Mouse (Mus musculus) cerebellum, adult 2 months (tissue): Measurements from ENCODE around the gene Rab29.

ENCODE experiments used
- CTCF ChIP-seq: fragments of 200-500 bp; IDR thresholded peaks from 2 replicates; pipeline ENCODE4 v1.5.1; 2011; ENCODE audit warnings: low read depth, mild to moderate bottlenecking, control low read depth, low read length, moderate library complexity, borderline replicate concordance; ENCODE audit not compliant: insufficient read depth
- POLR2A ChIP-seq: fragments of 200-500 bp; IDR thresholded peaks from 2 replicates; pipeline ENCODE4 v1.6.1; 2011; ENCODE audit warnings: low read length, control low read depth, borderline replicate concordance; ENCODE audit not compliant: insufficient read depth

DNA sequence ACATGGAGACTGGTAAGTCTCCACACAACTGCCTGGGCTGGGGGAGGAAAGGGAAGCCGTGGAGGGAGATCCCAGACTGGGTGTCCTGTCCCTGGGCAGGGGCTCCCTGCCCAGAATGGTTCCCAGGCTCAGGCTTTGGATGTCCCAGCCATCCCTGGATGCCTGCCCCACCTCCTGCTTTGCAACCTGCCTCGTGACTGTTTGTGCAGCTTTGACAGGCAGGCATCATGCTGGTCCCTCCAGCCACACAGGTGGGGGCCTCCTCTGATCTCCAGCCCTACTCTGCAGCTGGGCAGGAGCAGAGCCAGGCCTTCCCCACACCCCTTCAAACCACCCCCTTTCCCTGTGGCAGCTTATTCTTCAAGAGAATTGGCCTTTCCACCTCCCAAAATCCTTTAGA is 27.7 kb upstream of the Rab29 start:
- TF ChIP-seq CTCF (no peak), POLR2A (no peak)
